Mouse (Mus musculus): Measurements from ENCODE around the gene Hypk.

DNA sequence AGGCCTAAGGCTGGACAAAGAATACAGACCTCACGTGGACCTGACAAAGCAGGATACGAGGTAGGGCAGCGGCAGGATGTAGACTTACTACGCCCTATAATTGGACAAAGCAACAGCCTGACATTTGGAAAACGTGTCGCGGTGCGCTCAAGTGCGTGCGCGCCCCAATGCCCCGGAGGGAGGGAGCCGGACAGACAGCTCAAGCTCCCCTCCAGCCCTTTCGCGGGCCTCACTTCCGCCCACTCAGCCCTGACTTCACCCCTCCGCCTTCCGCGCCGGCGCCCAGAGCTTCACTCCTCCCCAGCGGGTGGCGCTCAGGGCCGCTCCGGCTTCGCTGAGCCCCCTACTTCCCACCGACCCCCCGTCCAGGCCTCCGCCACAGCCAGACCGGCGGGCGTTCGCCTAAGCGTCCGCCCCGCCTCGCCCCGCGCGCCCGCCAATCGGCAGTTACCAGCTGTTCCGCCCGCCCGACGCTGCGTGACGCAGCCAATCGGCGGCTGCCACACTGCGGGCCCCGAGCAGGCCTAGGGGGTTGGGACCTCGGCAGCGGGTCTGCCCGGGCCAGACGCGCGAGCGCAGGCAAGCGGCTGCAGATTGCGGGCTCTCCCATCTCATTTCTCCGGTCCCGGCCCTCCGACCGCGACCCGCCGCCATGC is 39.6 kb upstream of the Hypk start, which contains the start of the genes Pdia3 and Catsper2:
- TF ChIP-seq POLR2A (IDR thresholded peaks at IDR 0.05; ENCODE audit: extremely low read depth, insufficient read depth, low read length) (peak; percentile 95), CTCF (IDR thresholded peaks at IDR 0.05; ENCODE audit: low read depth, low read length) (peak; percentile 19; the same call in 1 of the 2 replicates)
